Mouse (Mus musculus) monocyte, adult 2 months (primary cell): ENCODE measurements at regions not wholly inside any gene's neighbourhood (a gene's known extent, or its start where the extent isn't known, plus 50 kb on each side); places are given as distances from the start of the nearest gene placed in this dataset.
"Not testable (repeated sequence)": the region's sequence is repeated elsewhere in the genome, so short reads cannot be mapped to it uniquely, and the experiment has no call there.

ENCODE experiments used
- DNase-seq, 2 experiments: peaks; one replicate each; pipeline ENCODE4 v3.0.0; 2022; ENCODE audit warnings: low spot score in 2 of 2, low read depth in 1 of 2

GRCm38 (mm10) chr16:76524921-76525320 lies 151.3 kb upstream of the Nrip1 start:
- no peak for DNase-seq

- no peak for DNase-seq
These were observed 147.5 kb upstream of the Nrip1 start for GRCm38 (mm10) chr16:76521142-76521541.

- DNase-seq, result no peak
These were observed 147.0 kb upstream of the Nrip1 start for GRCm38 (mm10) chr16:76520643-76520993.

- no peak for DNase-seq
These were observed 146.4 kb upstream of the Nrip1 start for GRCm38 (mm10) chr16:76519911-76520642.

DNA sequence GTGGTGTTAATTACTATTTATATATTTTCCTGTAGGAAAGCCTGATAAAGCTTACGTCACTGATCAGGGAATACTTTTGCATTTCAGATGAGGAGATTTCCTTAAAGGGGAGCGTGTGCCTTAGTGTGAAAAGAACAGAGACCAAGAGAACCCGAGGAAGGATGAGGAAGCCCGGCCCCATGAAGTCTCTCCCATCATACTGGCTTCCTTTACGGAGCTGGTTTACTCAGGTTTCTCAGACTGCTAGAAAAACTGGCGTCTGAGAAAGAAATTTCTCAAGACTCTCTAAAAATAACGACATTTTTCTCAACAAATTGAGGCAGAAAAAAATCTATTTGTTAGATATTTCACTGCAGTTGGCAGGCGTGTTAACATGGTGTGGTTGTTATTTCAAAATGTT lies 137.2 kb upstream of the Nrip1 start:
- DNase-seq, result no peak

DNA sequence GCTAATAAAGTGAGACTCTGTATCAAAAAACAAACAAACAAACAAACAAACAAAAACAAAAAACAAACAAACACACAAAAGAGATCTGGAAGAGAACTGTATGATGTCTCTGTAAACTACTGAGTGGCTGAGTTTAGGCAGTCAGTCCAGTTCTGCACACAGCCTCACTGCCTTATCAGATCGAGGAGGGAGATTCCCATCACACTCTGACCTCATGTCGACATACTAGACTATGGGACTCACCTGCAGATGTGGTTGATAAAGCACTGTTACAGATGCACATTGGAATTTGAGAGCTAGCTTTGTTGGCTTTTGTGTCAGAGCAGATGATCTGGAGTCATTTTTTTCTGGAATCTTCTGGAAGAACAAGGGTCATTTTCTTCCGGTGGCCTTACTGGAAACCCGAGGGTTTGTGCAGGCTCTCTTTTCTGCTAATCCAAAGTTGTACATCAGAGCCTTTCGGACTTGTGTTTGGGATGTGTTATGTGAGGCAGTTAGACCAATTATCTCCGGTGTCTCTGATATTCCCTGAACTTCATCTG lies 135.6 kb upstream of the Nrip1 start:
- DNase-seq, result no peak

DNA sequence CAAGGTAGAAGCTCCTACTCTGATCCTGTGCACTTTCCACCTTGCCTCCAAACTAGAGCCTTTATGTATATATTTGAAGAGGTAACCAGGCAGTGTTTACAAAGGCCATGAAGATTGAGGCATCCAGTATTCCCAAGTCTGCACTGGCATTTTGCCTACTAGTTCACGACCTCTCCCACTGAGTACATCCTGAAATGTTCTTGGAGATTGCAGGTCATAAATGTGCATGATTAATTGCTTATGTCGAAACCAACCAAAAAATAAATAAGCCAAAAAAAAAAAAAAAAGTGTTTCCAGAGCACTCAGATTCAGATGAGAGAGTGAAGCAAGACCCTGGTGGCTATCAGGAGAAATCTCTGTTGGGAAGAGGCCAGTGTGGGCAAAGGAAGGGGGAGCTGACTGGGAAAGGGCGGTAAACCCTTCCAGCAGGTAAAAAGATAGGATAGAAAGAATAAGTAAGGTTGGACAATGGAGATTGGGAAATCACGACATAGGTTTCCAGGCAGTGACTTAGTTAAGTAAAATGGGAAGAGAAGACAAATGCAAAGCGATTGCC lies 133.6 kb upstream of the Nrip1 start:
- DNase-seq, result no peak

DNA sequence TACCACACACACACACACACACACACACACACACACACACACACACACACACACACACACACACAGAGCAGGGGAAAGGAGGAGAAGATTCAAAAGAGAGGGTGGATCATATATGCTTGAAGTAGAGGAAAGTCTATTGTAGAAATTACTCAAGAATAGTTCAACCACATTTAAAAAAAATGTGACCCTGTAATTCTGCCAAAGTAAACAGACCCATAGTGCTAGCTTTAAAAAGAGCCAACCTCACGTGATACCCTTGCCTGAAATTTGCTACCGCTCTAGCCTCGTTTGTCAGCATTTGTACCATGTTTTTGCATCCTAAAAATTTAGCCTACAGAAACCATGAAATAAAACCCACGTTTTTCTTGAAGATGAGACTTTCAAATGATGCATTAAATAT lies 132.6 kb upstream of the Nrip1 start:
- DNase-seq, result no peak

DNA sequence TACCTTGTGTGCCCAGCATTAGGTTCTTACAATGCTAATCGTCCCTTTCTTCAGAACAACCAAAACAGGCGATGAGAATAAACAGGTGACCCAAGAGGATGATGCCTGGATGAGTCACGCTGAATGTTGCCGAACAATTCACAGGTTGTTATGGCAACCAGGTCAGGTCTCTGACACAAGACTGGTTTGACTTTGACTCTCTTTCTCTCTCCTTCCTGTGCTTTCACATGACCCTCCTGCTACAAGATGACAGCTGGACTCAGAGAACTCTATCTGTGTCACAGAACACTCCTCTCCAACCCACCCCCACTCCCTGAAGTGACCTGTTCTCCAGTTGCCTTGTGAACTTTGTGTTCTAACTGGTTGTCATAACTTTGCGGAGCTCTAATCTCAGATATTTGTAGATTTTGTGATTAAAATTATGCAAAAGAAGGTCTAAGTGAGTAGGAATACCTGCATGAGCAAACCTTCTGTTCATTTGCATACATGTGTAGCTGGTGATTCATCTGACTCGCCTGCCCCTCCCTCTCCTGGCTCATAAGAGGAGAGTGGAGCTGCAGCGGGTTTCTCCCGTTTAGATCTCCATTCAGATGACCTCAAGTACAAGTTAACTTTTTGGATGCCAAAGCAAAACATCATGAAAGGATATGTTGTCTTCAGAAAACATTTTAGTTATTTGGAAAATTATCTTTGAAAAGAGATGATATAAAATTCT lies 126.2 kb upstream of the Nrip1 start:
- no peak for DNase-seq

DNA sequence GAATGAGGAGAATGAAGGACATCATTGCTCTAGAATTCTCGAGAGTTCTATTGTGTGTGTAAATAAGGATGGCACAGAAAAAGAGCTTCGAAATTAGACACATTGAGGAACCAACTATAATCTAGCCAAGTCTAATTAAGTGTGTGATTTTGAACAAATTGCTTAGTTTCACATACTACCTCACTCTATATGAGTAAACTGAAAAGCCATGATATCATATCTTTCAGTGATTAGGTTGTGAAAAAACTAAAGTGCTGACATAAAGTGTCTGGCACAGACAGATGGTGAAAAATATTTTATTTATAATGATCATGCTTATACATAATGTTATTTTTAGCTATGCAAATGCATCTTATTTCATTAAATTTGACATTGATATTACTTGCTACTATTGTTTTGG lies 124.6 kb upstream of the Nrip1 start:
- no peak for DNase-seq

DNA sequence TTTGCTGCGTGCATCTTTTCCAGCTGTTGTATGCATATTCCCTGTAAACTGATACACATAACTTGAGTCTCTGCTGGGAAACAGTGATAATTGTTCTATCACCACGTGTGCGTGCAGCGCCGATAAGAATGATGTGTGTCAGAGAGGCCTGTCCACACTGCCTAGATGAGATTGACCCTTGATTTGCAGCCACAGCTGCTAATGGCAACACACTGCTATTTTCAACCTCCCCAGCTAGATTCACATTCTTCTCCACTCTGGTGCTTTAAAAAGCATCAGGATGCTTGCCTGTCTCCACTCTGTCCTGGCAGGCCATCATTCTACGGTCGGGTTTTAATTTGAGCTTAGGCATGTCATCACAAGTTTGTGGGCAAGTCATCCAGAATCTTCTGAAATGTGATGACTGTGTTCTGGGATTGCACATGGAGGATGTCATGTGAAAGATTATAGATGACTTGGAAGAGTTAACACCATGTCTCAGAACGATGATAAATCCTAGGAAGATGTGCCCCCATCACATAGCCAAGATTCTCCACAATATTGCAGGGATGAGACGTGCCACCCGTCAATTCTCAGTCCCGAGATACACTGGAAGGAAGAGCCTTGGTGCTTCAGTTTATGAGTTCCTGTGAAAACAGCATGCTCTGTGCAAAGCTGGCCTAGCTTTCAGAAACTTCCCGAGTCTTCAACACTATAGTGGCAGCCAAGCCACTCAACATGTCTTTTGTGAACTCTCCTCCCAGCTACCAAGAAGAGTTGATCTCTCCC lies 123.6 kb upstream of the Nrip1 start:
- DNase-seq, result no peak

- no peak for DNase-seq
These were observed 109.8 kb upstream of the Nrip1 start for GRCm38 (mm10) chr16:76483419-76483818.

- no peak for DNase-seq
These were observed 108.3 kb upstream of the Nrip1 start for GRCm38 (mm10) chr16:76481966-76482365.

DNA sequence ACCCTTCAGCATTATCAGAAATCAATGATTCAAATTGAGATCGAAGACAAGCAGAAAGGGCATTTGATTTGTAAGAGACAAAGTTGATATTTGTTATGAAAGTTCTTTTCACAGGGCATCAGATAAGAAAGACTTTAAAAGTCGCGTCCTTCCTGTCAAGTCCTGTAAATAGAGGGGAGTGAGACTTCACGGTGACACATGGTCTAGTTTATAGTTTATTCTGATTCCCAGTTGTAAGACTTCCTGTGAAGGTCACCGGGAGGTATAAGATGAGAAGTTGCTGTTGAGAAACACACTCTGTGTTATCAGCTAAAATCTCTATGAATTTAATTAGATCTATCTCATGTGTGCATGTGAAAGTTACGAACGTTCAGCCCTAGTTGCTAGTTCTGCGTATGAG lies 103.8 kb upstream of the Nrip1 start:
- no peak for DNase-seq

- no peak for DNase-seq
These were observed 100.9 kb upstream of the Nrip1 start for GRCm38 (mm10) chr16:76474481-76474880.

DNA sequence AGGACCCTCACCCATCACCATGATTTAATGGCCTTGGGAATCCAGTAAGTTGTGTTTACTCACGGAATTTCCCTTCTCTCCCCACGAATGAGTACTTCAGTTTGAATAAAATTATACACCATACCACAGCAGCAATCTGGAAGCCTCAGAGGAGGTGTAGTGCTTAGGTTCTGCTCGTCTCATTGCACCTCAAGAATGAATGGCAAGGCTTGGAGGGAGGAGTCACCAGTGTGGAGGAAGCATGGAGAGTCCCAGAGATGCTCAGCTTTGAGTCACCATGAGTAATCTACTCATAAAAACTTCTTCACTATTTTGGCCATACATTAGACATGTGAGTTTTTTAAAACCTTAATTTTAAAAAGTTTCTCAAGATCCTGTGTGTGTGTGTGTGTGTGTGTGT lies 98.8 kb upstream of the Nrip1 start:
- no peak for DNase-seq

GRCm38 (mm10) chr16:76471081-76471480 lies 97.5 kb upstream of the Nrip1 start:
- DNase-seq, result no peak

- DNase-seq, result no peak
These were observed 85.9 kb upstream of the Nrip1 start for GRCm38 (mm10) chr16:76459521-76459920.

GRCm38 (mm10) chr16:76456300-76456599 lies 82.6 kb upstream of the Nrip1 start:
- DNase-seq, result not testable (repeated sequence)

DNA sequence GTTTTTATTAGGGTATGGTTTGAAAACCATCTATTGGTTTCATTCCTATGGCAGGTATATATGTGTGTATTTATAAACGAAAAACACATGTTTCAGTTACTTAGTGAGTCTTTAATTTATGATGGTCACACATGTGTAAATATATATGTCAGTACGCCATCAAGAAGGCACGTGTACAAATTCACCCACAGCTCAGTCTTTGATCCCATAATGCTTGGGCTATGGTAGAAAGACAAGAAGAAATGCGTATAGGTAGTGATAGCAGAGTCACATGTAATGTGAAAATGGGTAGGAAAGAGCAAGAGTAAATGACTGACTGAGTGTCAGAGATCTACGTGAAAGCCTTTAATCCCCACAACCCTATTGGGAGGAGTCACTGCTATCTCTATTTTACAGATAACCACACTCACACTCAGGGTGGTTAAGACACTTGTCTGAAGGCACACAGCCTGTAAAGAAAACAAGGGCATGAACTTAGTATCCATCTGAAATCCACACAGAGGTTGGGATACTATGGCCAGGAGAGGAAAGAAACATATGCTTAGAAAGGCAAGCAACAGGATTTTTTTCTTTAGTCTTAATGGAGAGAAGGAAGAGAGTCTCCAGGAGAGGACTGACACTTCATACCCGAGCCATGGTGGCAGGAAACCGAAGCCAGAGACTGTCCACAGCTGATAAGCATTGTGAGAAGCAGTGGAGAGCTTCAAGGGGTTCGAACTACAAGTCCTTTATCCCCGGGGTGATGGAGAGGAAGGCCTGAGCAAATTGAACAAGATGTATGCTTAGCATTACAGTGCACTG lies 82.1 kb upstream of the Nrip1 start:
- DNase-seq, result no peak
